Mouse (Mus musculus): ENCODE results near the gene Tmprss6.

- TF ChIP-seq POLR2A (IDR thresholded peaks at IDR 0.05; ENCODE audit: insufficient read depth, low read depth, low read length) (no peak), CTCF (IDR thresholded peaks at IDR 0.05; ENCODE audit: insufficient read depth, low read depth, low read length) (no peak)
Measured at GRCm38 (mm10) chr15:78491301-78491700, 22.9 kb upstream of the Tmprss6 start.

Measured in olfactory bulb, adult 2 months (tissue).